Mouse (Mus musculus): ENCODE results near the gene Nfkbil1.

Nfkbil1 gene

GRCm38 (mm10) chr17:35235614-35236389, at the start of gene Nfkbil1:
TSS of gene Nfkbil1 (minus strand) at chr17:35235792.
- DNase-seq, result peak; percentile 88 to 90

- no peak for DNase-seq
These were observed 44.7 kb upstream of the Nfkbil1 start for GRCm38 (mm10) chr17:35280276-35280675.

GRCm38 (mm10) chr17:35278957-35279688, 43.5 kb upstream of the Nfkbil1 start:
- DNase-seq, result no peak

- no peak for DNase-seq
These were observed 42.5 kb upstream of the Nfkbil1 start for GRCm38 (mm10) chr17:35278049-35278448.

GRCm38 (mm10) chr17:35276304-35276864, 40.8 kb upstream of the Nfkbil1 start:
- DNase-seq, result no peak

GRCm38 (mm10) chr17:35274770-35275169, 39.2 kb upstream of the Nfkbil1 start:
- DNase-seq, result peak; percentile 88 to 89

- DNase-seq, result no peak
These were observed 36.7 kb upstream of the Nfkbil1 start for GRCm38 (mm10) chr17:35272249-35272648.

- no peak for DNase-seq
These were observed 34.2 kb upstream of the Nfkbil1 start for GRCm38 (mm10) chr17:35269653-35270347.

- DNase-seq, result no peak
These were observed 32.0 kb upstream of the Nfkbil1 start for GRCm38 (mm10) chr17:35267399-35268086.

GRCm38 (mm10) chr17:35263523-35263883, 27.9 kb upstream of the Nfkbil1 start:
- no peak for DNase-seq

GRCm38 (mm10) chr17:35262664-35263522, 27.3 kb upstream of the Nfkbil1 start, which contains the start of gene H2-D1:
TSS of gene H2-D1 (plus strand) at chr17:35262730.
- DNase-seq, result peak; percentile 96 to 98

- no peak for DNase-seq
These were observed 26.1 kb upstream of the Nfkbil1 start for GRCm38 (mm10) chr17:35261651-35262050.

- no peak for DNase-seq
These were observed 24.0 kb upstream of the Nfkbil1 start for GRCm38 (mm10) chr17:35259621-35260020.

GRCm38 (mm10) chr17:35258492-35259478, 23.2 kb upstream of the Nfkbil1 start:
- no peak for DNase-seq

GRCm38 (mm10) chr17:35257824-35258491, 22.4 kb upstream of the Nfkbil1 start:
- DNase-seq, result peak; percentile 94 to 98

- DNase-seq, result no peak
These were observed 21.8 kb upstream of the Nfkbil1 start for GRCm38 (mm10) chr17:35257378-35257777.

GRCm38 (mm10) chr17:35255704-35256103, 20.1 kb upstream of the Nfkbil1 start:
- DNase-seq, result no peak

GRCm38 (mm10) chr17:35255301-35255700, 19.7 kb upstream of the Nfkbil1 start:
- no peak for DNase-seq

Data from cerebellum, postnatal 36 days (tissue).